Mouse (Mus musculus): Measurements from ENCODE around the gene Cdc42bpa.

Cdc42bpa gene

DNA sequence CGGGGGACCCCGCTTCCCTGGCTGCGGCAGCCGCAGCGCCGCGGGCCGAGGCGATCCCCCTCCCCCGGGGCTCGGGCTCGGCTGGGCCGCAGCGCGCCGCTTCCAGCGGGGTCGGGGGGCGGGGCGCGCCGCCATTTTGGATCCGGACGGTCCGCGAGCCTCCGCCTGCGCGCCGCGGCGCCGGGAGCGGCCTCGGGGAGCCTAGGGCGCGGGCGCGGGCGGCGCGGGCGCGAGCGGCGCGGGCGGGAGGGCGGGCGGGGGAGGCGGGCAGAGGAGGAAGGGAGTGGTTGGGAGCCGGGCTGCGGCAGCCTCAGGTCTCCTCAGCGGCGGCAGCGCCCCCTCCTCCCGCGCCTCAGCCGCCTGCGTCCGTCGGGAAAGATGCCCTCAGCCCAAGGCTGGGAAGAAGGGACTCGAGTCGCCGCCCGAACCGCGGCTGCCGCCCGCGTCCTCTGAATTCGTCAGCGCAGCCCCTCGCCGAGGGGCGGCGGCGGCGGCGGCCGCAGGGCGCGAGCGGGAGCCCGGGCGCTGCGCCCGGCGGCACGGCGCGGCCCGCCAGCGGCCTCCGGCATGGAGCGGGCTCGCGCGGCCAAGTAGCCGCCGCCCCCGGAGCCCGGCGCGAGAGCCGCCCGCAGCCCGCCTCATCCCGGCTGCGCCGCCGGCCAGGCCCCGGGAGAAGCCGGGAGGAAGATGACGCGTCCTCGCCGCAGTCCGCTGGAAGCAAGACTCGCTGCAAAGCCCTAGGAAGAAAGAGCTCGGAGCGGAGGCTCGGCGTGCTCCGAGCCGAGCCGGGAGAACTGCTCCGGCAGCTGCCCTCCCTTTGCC lies at the start of gene Cdc42bpa:
Gene Cdc42bpa (plus strand): TSS at position 752 of the 822 bp plus-strand sequence.
- peak; percentile 46 to 52 for DNase-seq (ENCODE audit: low spot score in 2 of 2)

DNA sequence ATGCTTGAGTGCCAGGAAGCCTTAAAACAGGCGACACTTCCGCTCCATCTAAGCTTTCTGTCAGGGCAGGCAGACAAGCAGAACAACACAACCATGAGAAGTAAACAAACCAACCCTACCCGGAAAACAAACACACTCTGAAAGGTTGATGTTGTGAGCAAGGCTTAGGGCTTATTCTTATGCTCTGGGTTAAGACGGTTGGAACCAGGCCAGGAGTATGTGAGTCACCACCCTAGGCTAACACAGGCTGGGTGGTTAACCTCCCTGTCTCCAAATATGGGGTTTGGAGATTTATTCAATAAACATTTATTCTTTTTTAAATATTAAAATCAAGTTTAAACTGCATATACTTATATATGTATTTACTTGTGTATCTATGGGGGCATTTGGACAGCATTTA lies 46.8 kb upstream of the Cdc42bpa start:
- no peak for DNase-seq (ENCODE audit: low spot score in 2 of 2)

DNA sequence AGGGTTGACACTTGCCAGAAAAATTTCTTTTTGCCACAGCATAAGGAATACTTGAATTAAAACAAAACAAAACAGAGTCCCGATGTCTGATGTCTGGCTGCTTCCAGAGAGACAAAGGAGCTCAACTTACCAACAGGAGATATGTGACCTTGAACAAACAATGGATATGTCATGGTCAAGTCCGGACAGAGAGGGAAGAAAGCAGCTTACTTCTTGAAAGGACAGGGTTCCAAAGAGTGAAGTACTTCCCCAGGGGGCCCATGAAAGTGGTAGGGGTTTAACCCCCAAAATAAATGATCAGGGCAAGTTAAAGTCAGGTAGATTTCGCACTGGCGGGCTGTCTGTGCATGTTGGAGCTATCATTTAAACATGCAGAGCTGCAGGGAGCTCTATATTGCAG lies 43.2 kb upstream of the Cdc42bpa start:
- no peak for DNase-seq (ENCODE audit: low spot score in 2 of 2)

DNA sequence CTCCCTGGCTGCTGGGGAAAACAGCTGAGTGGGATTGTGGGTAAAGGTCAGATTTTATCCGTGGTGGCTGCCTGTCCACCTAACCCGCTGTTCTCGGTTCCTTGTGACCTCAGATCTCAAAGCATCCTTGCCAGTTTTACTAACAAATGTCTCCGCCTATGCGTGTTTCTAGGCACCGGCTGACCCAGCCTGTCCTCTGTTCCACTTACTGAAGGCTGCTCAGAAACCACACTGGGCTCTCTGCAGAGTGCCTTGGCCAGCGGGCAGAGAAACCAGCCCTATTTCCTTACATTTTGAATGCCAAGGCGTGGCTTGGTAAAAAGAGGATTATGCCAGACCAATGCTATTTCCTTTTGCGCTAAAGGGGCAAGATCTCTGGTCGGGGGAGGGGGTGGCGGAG lies 42.8 kb upstream of the Cdc42bpa start:
- no peak for DNase-seq (ENCODE audit: low spot score in 2 of 2)

DNA sequence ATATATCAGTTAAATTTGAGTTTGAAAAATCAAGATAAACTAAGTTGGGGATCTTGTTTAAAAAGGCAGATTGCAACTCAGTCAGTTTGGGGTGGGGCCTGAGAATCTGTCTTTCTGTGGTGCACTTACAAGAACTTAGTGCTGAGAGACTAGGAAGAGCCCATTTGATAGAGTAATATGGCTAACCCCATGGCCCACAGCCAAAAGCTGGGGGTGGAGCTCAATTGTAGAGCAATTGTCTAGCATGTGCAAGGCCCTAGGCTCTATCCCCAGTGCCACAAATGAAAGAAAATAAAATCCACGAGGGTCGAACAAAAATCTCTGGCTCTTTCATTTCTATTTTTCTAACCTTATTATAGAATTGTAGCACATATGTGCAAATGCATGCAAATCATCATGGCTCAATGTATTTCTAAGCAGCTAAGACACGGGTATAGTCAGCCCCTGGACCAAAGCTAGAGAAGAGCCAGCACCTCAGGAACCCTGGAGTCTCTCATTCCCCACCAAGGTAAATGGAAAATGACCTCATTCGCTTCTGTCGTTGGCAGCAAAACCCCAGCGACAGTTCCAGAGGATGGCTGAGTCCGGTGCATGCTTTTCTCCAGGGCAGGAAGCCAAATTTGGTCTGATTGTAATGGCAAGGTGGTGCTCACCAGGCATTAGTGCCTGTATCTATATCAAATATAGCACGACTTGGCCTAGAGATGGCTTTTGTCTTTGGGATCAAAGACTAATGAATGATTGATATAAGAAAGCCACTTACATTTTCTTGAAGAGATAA lies 40.4 kb upstream of the Cdc42bpa start:
- no peak for DNase-seq (ENCODE audit: low spot score in 2 of 2)

DNA sequence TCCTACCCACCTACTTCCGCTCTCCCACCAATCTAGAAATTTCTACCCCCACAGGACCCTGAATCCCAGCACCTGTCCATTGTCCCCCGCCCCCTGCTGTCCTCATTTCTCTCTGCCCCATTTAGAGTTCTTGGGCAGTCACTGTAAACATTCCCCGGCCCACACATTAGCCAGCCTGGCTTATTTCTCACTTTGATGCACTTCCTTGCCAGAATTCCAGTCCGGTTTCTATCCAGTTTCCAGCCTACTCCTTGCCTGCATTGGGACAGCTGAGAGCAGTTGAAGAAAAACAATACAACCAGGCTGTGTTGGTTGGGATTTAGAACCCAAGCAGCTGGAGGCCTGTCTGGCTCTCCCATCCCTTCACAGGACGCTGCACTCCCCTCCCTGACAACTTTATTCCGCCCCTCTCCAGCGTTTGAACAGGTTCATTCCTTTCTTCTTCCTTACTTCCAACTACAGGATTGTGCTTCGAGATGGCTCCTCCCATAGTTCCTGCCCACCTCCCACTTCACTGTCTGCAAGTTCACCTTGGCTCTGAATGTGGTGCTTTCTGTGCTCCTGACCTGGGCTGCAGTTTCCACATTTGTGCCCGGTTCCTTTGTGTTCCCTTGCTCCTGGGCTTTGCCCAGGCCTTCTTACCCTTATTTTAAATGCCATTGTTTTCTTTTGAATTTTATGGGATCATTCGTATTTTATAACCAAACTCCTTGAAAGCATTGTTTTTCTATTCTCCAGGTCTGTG lies 36.4 kb upstream of the Cdc42bpa start:
- no peak for DNase-seq (ENCODE audit: low spot score in 2 of 2)

DNA sequence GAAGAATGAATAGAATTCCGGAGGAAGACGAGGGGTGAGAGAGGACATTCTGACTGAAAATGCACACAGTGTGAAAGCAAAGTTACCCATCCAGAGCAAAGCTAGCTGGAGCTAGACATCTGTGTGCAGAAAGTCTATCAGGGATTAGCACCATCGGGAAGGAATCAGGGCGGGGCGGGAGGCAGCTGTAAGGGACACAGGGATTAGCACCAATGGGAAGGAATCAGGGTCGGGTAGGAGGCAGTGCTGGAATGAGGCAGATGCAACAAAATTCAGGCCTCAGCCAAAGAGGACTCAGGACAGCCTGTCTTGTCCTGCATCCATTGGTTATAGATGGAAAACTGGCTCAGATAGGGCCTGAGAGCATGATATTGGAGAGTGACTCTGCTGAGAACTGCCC lies 34.0 kb upstream of the Cdc42bpa start:
- DNase-seq (ENCODE audit: low spot score in 2 of 2), result no peak

DNA sequence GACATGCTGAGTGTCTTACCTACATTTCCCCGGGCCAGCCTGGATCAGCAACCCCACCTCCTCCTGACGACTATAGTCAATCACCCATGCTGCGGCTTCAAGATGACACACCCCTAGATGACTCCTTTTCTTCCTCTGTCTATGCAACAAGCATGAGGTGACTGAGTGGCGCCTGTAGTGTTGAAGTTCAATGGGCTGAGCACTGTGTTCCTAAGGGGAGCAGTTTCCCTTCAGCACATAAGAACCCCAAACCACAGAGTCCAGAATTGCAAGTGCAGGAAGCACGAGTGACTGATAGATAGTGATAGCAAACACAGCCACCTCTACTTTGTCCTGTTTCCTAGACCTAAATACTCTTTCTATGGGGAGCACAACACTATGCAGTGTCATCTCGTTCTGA lies 33.2 kb upstream of the Cdc42bpa start:
- DNase-seq (ENCODE audit: low spot score in 2 of 2), result no peak

DNA sequence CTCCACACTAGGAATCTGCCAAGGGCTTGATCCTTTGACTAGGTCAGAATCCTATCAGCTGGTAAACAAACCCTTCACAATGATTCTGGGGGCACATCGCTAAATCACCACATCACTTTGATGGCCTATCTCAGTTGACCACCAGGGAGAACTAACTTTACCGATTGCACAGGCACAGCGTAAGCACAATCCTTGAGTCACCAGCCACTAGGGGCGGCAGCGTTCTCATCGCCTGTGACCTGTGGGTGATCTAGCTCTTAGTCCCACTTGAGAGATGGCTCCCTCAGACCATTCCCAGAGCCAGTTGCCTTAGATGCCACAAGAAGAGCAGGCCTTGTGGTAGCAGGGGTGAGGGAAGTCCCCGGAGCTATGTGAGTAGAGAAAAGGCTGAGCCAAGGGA lies 31.4 kb upstream of the Cdc42bpa start:
- DNase-seq (ENCODE audit: low spot score in 2 of 2), result no peak

DNA sequence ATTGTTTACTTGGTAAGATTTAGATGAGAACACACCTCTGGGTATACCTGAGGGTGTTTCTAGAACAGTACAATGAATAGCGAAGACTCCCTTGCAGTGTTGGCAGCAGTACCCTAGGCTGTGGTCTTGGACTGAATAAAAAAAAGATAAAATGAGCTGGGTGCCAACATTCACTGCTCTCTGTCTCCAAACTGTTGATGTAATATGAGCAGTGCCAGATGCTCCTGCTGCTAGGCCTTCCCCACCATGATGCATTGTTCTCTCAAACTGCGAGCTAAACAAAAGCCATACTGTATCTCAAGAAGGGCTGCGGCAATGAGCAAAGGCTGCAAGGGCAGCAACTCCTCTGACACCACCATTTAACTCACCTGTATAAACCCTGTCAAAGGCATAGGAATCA lies 29.0 kb upstream of the Cdc42bpa start:
- DNase-seq (ENCODE audit: low spot score in 2 of 2), result no peak

DNA sequence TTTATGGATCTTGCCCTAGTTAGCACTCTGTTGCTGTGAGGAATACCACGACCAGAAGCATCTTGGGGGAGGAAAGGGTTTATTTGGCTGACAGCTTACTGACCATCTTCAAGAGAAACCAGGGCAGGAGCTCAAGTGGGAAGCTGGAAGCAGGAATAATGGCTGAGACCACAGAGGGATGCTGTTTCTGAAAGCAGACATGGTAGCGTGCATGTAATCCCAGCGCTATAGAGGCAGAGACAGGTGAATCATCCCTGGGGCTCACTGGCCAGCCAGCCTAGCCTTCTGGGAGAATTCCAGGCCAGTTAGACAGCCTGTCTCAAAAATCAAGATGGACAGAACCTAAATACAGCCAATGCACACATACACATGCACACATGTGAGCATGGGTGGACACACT lies 26.2 kb upstream of the Cdc42bpa start:
- no peak for DNase-seq (ENCODE audit: low spot score in 2 of 2)

DNA sequence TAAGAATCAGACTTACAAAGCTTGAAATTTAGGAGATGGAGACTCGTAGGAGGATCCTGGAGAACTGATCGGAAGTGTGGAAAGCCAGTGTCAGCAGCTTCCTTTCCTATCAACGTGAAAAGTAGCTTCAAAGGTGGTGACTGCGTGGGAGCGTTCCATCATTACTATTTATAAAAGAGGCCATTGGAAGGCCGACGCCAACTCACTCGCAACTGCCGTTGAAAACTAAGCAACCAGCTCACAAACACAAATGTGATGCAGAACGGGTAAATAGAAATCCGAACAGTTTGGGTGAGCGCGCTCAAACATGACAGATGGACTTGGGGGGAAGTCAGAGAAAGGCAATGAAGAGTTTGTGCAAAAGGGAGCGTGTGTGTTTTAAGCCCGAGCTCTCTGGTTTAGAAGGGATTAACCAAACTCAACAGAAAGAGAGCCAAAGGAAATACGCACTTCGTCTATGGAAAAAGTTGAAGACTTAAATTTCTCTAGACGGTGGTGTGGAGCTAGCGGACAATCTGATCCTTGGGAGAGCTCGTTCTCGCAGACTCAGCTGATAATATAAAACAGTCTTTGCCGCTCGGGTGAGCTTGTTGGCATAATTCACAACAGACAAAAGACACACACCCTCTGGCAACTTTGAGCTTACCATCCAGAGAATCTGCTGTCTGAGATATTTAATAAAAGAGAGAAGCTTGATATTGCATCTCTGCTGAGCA lies 20.0 kb upstream of the Cdc42bpa start:
- DNase-seq (ENCODE audit: low spot score in 2 of 2), result no peak

DNA sequence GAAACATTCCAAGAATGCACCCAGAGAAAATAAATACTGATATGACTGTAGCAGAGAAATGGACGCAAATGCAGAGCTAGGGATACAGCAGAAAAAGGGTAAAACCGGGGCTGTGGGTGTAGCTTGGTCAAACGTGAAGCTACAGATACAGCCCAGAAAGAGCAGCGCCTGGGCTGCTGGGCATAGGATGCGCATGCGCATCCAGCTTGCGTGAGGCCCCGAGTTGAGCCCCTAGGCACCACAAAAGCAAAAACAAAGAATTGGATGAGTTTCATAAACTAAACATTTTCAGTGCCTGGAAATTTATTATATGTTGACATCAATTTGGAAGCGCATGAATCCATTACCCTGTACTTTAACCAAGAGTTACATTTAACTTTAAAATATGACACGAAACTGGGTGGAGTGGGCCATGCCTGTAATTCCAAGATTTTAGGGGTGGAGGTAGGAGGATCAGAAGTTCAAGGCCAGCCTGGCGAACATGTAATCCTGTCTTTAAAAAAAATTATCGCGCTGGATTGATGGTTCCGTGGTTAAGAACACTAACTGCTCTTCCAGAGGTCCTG lies 19.4 kb upstream of the Cdc42bpa start:
- no peak for DNase-seq (ENCODE audit: low spot score in 2 of 2)

DNA sequence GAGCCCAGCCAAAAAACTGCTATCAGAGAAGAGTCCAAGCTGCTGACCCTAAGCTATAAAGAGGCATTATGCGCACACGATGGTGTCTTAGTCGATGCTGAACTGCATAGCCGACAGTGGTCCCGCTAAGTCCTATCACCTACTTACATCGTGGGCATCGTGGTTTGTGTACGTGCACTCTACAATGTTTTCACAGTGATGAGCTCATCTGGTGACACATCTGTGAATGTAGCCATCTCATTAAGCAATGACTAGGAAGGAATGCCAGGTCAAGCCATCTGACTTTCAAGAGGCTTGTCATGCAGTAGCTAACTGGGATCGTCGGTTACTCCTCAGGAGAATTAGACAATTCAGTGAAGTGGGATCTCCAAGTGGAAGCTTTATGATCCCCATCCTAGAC lies 15.3 kb upstream of the Cdc42bpa start:
- DNase-seq (ENCODE audit: low spot score in 2 of 2), result no peak

DNA sequence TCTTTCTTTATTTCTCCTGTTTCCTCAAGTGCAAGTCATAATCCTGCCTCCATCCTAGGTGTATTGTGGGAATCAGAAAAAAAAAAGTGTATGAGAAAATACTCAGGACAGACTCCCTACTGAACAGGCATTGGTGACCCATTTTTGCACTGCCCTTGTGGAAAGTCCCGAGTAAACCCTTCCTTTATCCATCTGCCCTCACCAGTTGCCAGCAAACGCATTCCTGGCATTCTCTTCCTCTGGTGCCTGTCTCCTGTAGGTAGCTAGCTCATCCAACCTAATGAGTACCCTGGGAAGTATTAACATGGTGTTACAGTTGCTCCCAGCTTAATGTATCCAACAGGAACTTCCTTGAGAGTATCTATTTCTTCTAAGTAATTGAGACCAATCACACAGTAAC lies 13.7 kb upstream of the Cdc42bpa start:
- no peak for DNase-seq (ENCODE audit: low spot score in 2 of 2)

DNA sequence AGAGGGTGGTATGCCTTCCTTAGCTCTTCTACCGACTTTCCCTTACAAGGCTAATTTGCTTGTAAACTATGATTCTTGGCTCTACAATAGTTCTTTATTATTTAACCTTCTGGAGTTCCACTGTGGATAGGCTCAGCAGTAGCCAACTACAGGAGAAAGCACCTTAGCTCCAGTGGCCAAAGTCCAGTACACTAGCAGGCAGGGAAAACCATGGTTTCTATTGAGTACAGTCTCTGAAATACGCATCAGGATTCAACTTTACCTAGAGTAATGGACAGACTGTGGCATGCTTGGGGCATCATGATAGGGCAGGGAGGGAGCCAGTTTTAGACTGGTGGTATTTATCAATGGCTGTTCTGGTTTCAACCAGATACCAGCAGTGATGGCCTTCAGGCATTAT lies 12.6 kb upstream of the Cdc42bpa start:
- no peak for DNase-seq (ENCODE audit: low spot score in 2 of 2)

DNA sequence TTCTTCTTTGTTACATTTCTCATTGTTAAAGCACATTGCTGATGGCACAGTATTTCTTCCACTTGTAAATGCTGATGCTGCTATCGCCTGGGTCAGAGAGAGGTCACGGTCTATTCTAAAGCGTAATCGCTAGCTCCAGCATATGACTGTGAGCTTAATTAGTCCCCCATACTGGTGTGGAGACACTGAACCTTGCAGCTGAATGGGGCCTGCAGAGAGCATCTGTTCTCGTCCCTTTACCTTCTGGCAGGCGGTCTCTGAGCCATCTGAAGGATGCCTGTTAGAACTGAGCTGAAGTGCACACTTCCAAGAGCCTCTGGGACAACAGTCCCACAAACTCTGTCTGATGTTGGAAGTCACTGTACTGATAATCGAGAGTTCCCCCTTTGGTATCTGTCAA lies 8.7 kb upstream of the Cdc42bpa start:
- DNase-seq (ENCODE audit: low spot score in 2 of 2), result no peak

DNA sequence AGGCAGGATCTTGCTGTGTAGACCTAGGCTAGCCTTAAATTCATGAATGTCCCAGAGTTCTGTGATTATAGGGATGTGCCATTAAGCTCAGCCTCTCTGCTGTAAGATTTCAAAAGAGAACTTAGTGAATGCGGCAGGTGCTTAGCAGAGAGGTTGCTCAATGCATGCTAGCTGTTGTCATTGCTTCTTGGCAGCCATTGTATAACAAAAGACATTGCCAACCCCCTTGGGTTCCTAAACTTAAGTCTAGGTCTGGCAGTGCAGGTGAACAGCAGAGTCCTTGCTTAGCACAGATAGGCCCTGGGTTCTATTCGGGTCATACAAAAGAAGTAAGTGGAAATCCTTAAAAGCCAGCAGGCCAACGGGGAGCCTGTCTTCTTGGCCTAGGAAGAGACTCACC lies 7.0 kb upstream of the Cdc42bpa start:
- no peak for DNase-seq (ENCODE audit: low spot score in 2 of 2)

DNA sequence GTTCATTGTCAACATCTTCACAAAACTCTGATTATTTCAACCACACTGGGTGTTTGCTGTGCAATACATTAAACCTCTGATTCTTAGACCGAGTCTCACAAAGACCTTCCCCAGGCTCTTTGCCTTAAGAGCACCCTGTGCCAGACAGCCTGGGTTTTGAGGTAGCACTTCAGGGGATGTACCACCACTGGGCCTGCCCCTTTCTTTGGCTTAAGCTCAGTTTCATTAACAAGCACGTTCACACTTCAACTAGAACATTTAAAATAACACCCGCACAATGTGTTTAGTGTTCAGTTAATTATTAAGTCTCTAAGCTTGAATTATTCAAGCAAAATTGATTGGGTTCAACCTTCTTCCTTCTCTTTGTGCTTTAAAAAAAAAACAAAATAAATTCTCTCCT lies 2.8 kb upstream of the Cdc42bpa start:
- no peak for DNase-seq (ENCODE audit: low spot score in 2 of 2)

DNA sequence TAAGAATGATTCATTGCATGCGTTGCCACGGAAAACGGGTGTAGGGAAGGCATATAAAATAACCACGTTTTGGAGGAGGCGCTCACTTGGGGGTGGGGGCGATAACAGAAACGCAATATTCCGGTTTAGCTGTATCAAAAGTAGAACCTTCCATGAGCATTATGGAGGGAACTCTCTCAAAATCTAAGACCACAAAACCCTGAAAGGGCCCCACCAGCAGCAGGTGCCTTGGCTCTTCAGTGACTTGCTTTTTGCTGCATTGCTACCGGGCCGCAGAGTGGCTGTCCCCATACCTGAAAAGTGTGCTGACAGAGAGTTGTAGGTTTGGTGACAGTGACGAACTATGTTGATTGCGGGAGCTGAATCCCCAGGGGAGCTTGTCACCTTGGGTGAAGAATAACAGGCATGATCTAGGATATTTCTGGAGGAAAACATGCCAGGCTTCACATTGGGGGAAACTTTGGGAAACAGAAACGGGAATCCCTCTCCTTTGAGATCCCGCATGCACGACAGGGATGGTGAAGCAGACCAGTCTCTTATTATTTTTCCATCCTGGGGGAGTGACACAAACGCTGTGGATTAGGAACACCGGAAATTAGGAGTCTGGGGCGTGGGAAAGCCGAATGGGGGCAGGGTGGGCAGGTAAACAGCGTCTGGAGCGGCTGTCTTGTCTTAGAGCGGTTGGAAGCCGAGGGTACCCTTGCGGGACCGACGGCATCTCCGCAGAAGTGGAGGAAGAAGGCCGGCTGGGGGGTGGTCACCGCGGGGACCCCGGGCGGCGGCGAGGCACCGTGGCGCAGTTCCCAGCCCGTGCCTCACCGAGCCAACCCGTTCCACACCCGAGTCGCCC lies 1.2 kb upstream of the Cdc42bpa start:
- DNase-seq (ENCODE audit: low spot score in 2 of 2), result peak; percentile 22 to 29

DNA sequence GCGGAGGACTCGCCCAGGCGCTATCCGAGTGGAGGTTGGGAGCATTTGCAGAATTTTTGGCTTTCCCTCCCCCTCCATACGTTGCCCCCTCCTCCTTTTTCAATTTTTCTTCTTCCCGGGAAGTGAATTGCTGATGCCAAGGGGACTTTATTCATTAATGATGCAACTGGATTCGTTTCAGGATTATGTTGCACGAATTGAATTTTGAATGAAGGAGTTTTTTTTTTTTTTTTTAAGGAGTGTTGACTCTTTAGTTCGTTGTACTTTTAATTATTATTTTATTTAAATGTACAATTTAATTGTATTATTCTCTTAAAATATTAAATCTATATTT lies 238 bp downstream of the Cdc42bpa start:
- no peak for DNase-seq (ENCODE audit: low spot score in 2 of 2)

All from frontal cortex, postnatal 25 days (tissue).